Mouse (Mus musculus) E14TG2a.4 (cell line): ENCODE data around the gene Ap5m1.
"Not testable (repeated sequence)": the region's sequence is repeated elsewhere in the genome, so short reads cannot be mapped to it uniquely, and the experiment has no call there.

Experiments used
- H3K27me3 ChIP-seq: 2 replicates; pipeline ENCODE4 v1.6.1; 2014; ENCODE audit warnings: low read length, control low read depth; ENCODE audit not compliant: insufficient read depth
- H3K36me3 ChIP-seq: 2 replicates; pipeline ENCODE4 v1.6.1; 2014; ENCODE audit warnings: low read length, control low read depth; ENCODE audit not compliant: insufficient read depth
- H3K4me1 ChIP-seq: replicated peaks from 2 replicates; pipeline ENCODE4 v1.6.1; 2014; ENCODE audit warnings: low read depth, low read length, control low read depth
- H3K4me3 ChIP-seq: replicated peaks from 2 replicates; pipeline ENCODE4 v1.5.1; 2014; ENCODE audit warnings: mild to moderate bottlenecking, low read length
- H3K9me3 ChIP-seq: 2 replicates; pipeline ENCODE4 v1.6.1; 2014; ENCODE audit warnings: low read length, control low read depth
- CTCF ChIP-seq: conservative IDR thresholded peaks from 2 replicates; pipeline ENCODE4 v1.5.1; 2014; ENCODE audit warnings: low read length
- NANOG ChIP-seq: IDR thresholded peaks from 2 replicates; pipeline ENCODE4 v1.6.1; 2014; ENCODE audit warnings: borderline replicate concordance, low read length, mixed read lengths
- POU5F1 ChIP-seq: IDR thresholded peaks from 2 replicates; pipeline ENCODE4 v1.6.1; 2014; ENCODE audit warnings: low read length, borderline replicate concordance

Ap5m1 gene

DNA sequence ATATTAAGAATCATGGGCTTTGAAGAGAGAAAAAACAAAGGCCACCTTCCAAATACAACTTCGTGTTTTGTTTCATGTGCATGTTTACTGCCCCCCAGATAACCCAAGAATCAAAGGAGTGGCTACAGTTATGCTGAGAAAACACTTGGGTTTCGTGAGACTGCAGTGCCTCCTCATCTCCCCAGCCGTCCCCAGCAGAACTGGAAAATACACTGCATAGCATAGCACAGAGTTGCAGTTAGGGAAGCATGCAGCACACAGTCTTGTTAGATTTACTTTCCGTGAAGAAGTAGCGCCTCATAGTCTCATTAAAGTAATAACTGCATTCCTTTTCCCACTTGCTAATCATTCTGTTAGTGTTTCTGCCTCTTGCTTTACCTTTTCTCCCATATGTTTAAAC is 24.2 kb downstream of the Ap5m1 start:
- H3K4me1 ChIP-seq = 0 out of 2 replicates have a peak, but pooled peaks cover 9% of the 10 kb centered on the region

DNA sequence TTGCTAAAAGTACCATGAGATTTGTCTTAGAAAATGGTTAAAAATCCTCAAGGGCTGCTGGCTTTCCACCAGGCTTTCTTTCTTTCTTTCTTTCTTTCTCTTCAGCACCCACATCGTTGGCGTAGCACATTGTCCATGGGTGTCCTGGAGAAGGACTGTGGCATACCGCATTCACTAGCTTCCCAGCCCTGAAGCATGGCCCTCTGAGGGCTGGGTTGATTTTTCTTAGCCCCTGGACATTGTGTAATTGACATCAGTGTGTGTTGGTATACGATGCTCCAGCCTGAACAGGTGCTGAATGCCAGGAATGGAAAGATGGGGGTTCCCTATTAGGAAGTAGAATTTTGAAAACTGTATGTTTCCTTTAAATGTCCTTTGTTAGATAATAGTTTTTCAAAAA is 25.4 kb downstream of the Ap5m1 start:
- Histone ChIP-seq H3K27me3 (no peaks in the 10 kb centered on the region), H3K36me3 (0 out of 2 replicates have a peak, but pooled peaks cover 7% of the 10 kb centered on the region), H3K4me3 (no peak overlapping the region), H3K9me3 (no peaks in the 10 kb centered on the region), H3K4me1 (0 out of 2 replicates have a peak, but pooled peaks cover 9% of the 10 kb centered on the region)
- TF ChIP-seq CTCF = no peak
- no peak for TF ChIP-seq NANOG
- no peak for TF ChIP-seq POU5F1

More for the DNA sequence above, 24.2 kb downstream of the Ap5m1 start:
- 0 out of 2 replicates have a peak, but pooled peaks cover 7% of the 10 kb centered on the region for H3K36me3 ChIP-seq
- H3K27me3 ChIP-seq = no peaks in the 10 kb centered on the region
- no peaks in the 10 kb centered on the region for H3K9me3 ChIP-seq
- H3K4me3 ChIP-seq = no peak overlapping the region
- TF ChIP-seq POU5F1 (no peak), CTCF (no peak), NANOG (no peak)

DNA sequence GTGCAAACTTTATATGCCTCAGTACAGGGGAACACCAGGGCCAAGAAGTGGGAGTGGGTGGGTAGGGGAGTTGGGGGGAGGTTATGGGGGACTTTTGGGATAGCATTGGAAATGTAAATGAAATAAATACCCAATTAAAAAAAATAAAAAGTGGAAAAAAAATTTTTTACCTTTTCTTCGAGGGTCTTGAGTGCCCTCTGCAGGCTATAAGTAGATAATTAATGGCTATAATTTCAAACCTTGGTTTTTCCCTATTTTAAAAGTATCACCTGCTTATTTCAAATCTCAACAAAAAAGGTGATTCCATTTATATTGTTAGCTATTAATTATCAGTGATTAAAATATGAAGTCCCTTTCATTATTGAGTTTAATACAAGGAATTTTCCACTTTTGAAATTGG is 25.9 kb downstream of the Ap5m1 start:
- H3K9me3 ChIP-seq, H3K36me3 ChIP-seq, H3K4me1 ChIP-seq, H3K4me3 ChIP-seq, H3K27me3 ChIP-seq: not testable (repeated sequence)

DNA sequence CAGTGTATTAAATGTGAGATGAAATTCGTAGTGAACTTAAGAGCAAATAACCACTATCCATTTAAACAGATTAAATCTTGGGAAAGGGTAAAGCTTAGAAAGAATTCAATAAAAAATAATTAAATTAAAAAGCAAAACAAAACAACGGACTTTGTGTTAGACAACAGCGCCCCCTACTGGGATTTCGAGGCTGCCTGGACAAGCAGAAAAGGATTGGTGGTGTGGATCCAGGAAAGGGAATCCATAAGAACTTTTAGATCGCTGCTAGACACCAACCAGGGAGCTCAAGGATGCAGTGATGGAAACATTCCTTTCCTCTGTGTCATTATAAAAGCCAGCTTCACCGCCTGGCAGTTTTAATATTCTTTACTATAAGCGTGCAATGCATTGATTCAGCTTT is 52.5 kb downstream of the Ap5m1 start:
- no peaks in the 10 kb centered on the region for H3K27me3 ChIP-seq
- TF ChIP-seq CTCF (peak; percentile 94), POU5F1 (no peak)
- no peaks in the 10 kb centered on the region for H3K9me3 ChIP-seq
- H3K4me3 ChIP-seq = no peak overlapping the region
- peaks cover 13% of the 10 kb centered on the region; the same call in 1 of the 2 replicates for H3K4me1 ChIP-seq
- H3K36me3 ChIP-seq = no peaks in the 10 kb centered on the region

DNA sequence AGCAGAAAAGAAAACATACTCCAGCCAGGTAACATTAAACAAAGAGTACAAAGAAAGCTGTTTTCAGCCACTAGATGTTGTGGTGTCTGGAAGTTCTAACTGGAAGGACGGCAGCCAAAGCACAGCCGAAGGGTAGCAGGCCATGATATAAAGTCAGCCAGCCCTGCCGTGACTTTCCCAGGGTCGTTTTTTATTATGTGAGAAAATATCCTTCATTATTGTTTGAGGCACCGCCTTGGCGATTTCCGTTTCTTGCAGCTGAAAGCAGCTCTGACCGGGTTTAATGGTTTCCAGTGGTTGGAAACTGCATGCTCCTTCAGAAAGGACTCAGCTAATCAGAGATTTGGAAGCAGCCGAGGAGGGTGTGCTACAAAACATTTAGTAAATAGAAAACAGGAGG is 55.8 kb downstream of the Ap5m1 start:
- TF ChIP-seq CTCF = no peak
- TF ChIP-seq NANOG = no peak
- no peak for TF ChIP-seq POU5F1
- Histone ChIP-seq H3K27me3 (no peaks in the 10 kb centered on the region), H3K36me3 (no peaks in the 10 kb centered on the region), H3K4me1 (peaks cover 13% of the 10 kb centered on the region; the same call in 1 of the 2 replicates), H3K9me3 (peaks cover 8% of the 10 kb centered on the region; the same call in 1 of the 2 replicates), H3K4me3 (no peak overlapping the region)

DNA sequence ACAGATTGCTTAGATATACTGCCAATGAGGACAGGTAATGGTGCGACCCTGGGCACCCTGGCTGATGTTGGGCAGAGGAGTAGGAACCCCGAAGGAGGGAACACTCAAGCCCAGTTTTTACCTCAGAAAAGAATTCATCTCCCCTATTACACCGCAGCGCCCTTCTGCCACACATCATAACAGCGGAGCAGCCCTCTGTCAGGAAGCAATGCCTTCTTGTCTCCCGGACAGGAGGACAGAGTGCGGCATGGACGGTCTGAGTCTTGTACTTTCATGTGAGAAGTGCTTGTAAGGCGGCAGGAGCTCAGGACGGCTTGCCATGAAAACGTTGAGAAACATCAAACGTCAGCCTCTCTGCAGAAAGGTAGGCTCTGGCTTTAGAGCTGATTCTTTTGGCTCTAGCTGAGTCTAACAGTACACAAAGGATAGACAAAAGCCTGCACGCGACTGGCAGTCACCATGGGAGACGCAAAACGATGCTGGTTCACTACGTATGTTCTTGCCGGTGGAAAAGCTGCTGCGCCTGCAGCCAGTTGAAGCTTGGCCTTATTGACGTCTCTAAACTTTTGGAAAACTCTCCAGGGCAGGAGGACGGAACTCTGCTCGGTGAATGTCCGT is 61.4 kb downstream of the Ap5m1 start:
- TF ChIP-seq NANOG = no peak
- no peak for TF ChIP-seq CTCF
- no peak for TF ChIP-seq POU5F1
- Histone ChIP-seq H3K4me3 (peak overlapping the region; percentile 58), H3K9me3 (peaks cover 33% of the 10 kb centered on the region), H3K27me3 (no peaks in the 10 kb centered on the region), H3K36me3 (peaks cover 6% of the 10 kb centered on the region; the same call in 1 of the 2 replicates), H3K4me1 (peaks cover 39% of the 10 kb centered on the region)

DNA sequence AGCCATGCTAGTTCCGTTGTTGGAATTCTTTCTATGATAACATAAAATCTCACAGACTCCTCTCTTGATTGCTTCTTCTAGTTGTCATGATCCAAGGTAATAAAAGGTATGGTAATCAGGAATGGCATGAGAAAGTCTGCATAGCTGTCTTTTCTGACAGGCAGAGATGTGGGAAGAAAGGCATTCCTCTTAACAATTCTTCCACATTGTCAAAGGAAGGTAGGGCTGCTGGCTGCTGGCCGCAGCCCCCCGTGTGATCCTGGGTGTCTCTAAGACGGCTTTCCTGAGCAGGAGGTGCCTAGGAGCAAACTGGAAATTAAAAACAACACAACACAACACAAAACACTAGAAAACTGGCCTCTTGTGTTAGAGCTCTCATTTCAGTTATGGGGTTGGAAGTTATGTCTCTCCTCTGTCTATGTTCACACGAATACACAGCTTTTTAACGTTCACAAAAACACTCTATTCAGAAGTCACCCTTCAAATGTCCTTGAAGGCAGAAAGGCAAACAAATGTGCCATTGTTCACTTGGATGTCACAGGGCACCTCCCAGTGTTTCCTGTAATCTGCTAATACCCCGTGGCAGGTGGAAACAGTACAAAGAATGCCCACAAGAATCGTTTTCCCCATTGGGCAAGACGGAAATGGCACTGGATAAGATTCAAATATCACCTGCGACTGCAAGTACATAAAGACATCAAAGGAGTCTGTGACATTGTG is 62.8 kb downstream of the Ap5m1 start:
- Histone ChIP-seq H3K4me1 (peaks cover 34% of the 10 kb centered on the region), H3K9me3 (peaks cover 36% of the 10 kb centered on the region), H3K36me3 (peaks cover 6% of the 10 kb centered on the region; the same call in 1 of the 2 replicates), H3K27me3 (no peaks in the 10 kb centered on the region), H3K4me3 (no peak overlapping the region)
- TF ChIP-seq NANOG = peak; percentile 65; the same call in 1 of the 2 replicates
- no peak for TF ChIP-seq CTCF
- TF ChIP-seq POU5F1 = no peak

DNA sequence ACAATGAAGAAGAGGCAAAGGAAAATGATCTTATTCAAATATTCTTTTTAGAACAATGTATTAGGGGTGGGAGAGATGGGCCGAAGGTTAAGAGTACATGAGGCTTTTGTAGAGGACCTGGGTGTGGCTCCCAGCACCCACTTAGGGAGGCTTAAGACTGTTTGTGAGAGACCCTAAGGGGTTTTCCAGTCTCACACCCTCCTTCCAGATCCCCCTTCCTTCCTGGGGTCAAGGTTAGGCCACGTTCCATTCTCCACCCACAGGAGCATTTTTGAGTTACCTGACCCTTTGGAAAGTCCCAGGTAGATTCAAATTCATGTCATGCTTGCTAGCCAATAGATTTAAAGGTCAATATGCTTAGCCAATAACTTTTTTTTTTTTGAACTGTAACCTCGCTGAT is 66.5 kb downstream of the Ap5m1 start:
- H3K4me1 ChIP-seq = peaks cover 24% of the 10 kb centered on the region
- no peak overlapping the region for H3K4me3 ChIP-seq
- peaks cover 27% of the 10 kb centered on the region for H3K9me3 ChIP-seq
- H3K36me3 ChIP-seq = peaks cover 6% of the 10 kb centered on the region; the same call in 1 of the 2 replicates
- TF ChIP-seq POU5F1 = no peak
- no peak for TF ChIP-seq CTCF
- TF ChIP-seq NANOG = no peak
- no peaks in the 10 kb centered on the region for H3K27me3 ChIP-seq
